Mouse (Mus musculus) ES-Bruce4 (cell line): ENCODE results near the gene M1ap. TPM values are rescaled to one million over a fixed set of nuclear protein-coding genes. Genes with fewer than 3 reads are reported as not detected.

Source experiments
- H3K27ac ChIP-seq: 2 replicates; pipeline ENCODE4 v1.5.1; 2012; ENCODE audit warnings: low read length, inconsistent platforms; ENCODE audit not compliant: insufficient read depth
- H3K27me3 ChIP-seq: 2 replicates; pipeline ENCODE4 v1.6.1; 2012; ENCODE audit warnings: mild to moderate bottlenecking, low read length, inconsistent platforms; ENCODE audit not compliant: control insufficient read depth, poor library complexity, insufficient read depth, severe bottlenecking
- H3K36me3 ChIP-seq: 2 replicates; pipeline ENCODE4 v1.6.1; 2012; ENCODE audit warnings: inconsistent platforms, mild to moderate bottlenecking, low read length, moderate library complexity; ENCODE audit not compliant: control insufficient read depth, poor library complexity, insufficient read depth, severe bottlenecking
- H3K4me1 ChIP-seq: one replicate; pipeline ENCODE4 v1.8.1; 2011; ENCODE audit warnings: low read length; ENCODE audit not compliant: control insufficient read depth, insufficient read depth
- H3K4me3 ChIP-seq: 2 replicates; pipeline ENCODE4 v1.5.1; 2011; ENCODE audit warnings: low read depth, mild to moderate bottlenecking, low read length
- H3K9ac ChIP-seq: 2 replicates; pipeline ENCODE4 v1.6.1; 2012; ENCODE audit warnings: low read depth, mild to moderate bottlenecking, inconsistent platforms; ENCODE audit not compliant: poor library complexity, severe bottlenecking
- H3K9me3 ChIP-seq: replicated peaks from 2 replicates; pipeline ENCODE4 v1.6.1; 2012; ENCODE audit warnings: mild to moderate bottlenecking, low read length, inconsistent platforms; ENCODE audit not compliant: control insufficient read depth, poor library complexity, insufficient read depth, severe bottlenecking
- CTCF ChIP-seq: IDR thresholded peaks from one replicate; pipeline ENCODE4 v1.8.1; 2011; ENCODE audit warnings: low read depth, low read length
- EP300 ChIP-seq: IDR thresholded peaks from 2 replicates; pipeline ENCODE4 v1.6.1; 2011; ENCODE audit warnings: low read depth, low read length; ENCODE audit not compliant: insufficient read depth
- POLR2A ChIP-seq: IDR thresholded peaks from one replicate; pipeline ENCODE4 v1.8.1; 2011; ENCODE audit warnings: low read length; ENCODE audit not compliant: insufficient read depth
- polyA plus RNA-seq: library from polyadenylated mRNA; stranded (reverse); fragments of >200 nt; gene quantifications from 2 replicates; pipeline ENCODE4 v1.2.4, GENCODE M21; 2011; ENCODE audit warnings: low read depth; ENCODE audit not compliant: missing spikeins, insufficient read depth, insufficient read length

Gene M1ap
- polyA plus RNA-seq, 1 experiment, result 2.2 TPM

GRCm38 (mm10) chr6:83023008-83023407 is 76.3 kb downstream of the M1ap start:
- TF ChIP-seq EP300 (no peak), CTCF (no peak), POLR2A (no peak)
- Histone ChIP-seq H3K36me3 (no peaks in the 10 kb centered on the region), H3K4me1 (no peaks in the 10 kb centered on the region), H3K4me3 (no peak overlapping the region), H3K27me3 (no peaks in the 10 kb centered on the region), H3K27ac (no peak overlapping the region), H3K9me3 (no peaks in the 10 kb centered on the region), H3K9ac (no peak overlapping the region)

- Histone ChIP-seq H3K4me3 (no peak overlapping the region), H3K36me3 (no peaks in the 10 kb centered on the region), H3K27ac (no peak overlapping the region), H3K9ac (no peak overlapping the region), H3K9me3 (no peaks in the 10 kb centered on the region), H3K4me1 (no peaks in the 10 kb centered on the region), H3K27me3 (no peaks in the 10 kb centered on the region)
- TF ChIP-seq POLR2A, result no peak
- no peak for TF ChIP-seq CTCF
- no peak for TF ChIP-seq EP300
Measured at GRCm38 (mm10) chr6:83023786-83024185, 77.1 kb downstream of the M1ap start.

- TF ChIP-seq POLR2A (no peak), EP300 (no peak), CTCF (no peak)
- no peaks in the 10 kb centered on the region for H3K9me3 ChIP-seq
Measured at GRCm38 (mm10) chr6:83024421-83024820, 77.7 kb downstream of the M1ap start.

GRCm38 (mm10) chr6:83025221-83025620 is 78.5 kb downstream of the M1ap start:
- TF ChIP-seq POLR2A (no peak), CTCF (no peak), EP300 (no peak)
- no peaks in the 10 kb centered on the region for H3K36me3 ChIP-seq
- H3K9ac ChIP-seq, result no peak overlapping the region
- no peaks in the 10 kb centered on the region for H3K4me1 ChIP-seq
- no peak overlapping the region for H3K4me3 ChIP-seq
- H3K27me3 ChIP-seq, result no peaks in the 10 kb centered on the region
- no peak overlapping the region for H3K27ac ChIP-seq
- H3K9me3 ChIP-seq, result no peaks in the 10 kb centered on the region

More at GRCm38 (mm10) chr6:83024421-83024820, 77.7 kb downstream of the M1ap start:
- no peaks in the 10 kb centered on the region for H3K27me3 ChIP-seq
- no peak overlapping the region for H3K4me3 ChIP-seq
- H3K9ac ChIP-seq, result no peak overlapping the region
- H3K36me3 ChIP-seq, result no peaks in the 10 kb centered on the region
- H3K27ac ChIP-seq, result no peak overlapping the region
- H3K4me1 ChIP-seq, result no peaks in the 10 kb centered on the region

- H3K9me3 ChIP-seq, result no peaks in the 10 kb centered on the region
- H3K9ac ChIP-seq, result no peak overlapping the region
- H3K27me3 ChIP-seq, result no peaks in the 10 kb centered on the region
- H3K4me3 ChIP-seq, result no peak overlapping the region
- H3K27ac ChIP-seq, result no peak overlapping the region
- no peaks in the 10 kb centered on the region for H3K4me1 ChIP-seq
- TF ChIP-seq POLR2A, result no peak
- TF ChIP-seq EP300, result no peak
- no peak for TF ChIP-seq CTCF
- H3K36me3 ChIP-seq, result no peaks in the 10 kb centered on the region
Measured at GRCm38 (mm10) chr6:83027293-83027692, 80.6 kb downstream of the M1ap start.

GRCm38 (mm10) chr6:83027706-83028105 is 81.0 kb downstream of the M1ap start:
- Histone ChIP-seq H3K9ac (no peak overlapping the region), H3K27me3 (no peaks in the 10 kb centered on the region), H3K9me3 (no peaks in the 10 kb centered on the region), H3K36me3 (no peaks in the 10 kb centered on the region), H3K4me3 (no peak overlapping the region), H3K27ac (no peak overlapping the region), H3K4me1 (no peaks in the 10 kb centered on the region)
- TF ChIP-seq POLR2A (no peak), EP300 (no peak), CTCF (no peak)
